Mouse (Mus musculus) CH12.LX (cell line): ENCODE measurements at regions not wholly inside any gene's neighbourhood (a gene's known extent, or its start where the extent isn't known, plus 50 kb on each side); places are given as distances from the start of the nearest gene placed in this dataset.

Experiments
- DNase-seq: peaks from one replicate; pipeline ENCODE4 v3.0.0-alpha.2; 2013; ENCODE audit errors: extremely low read depth
- H3K27ac ChIP-seq: 2 replicates; pipeline ENCODE4 v1.5.1; 2012; ENCODE audit warnings: low read depth, mild to moderate bottlenecking, control low read depth, moderate library complexity; ENCODE audit not compliant: insufficient read depth
- H3K27me3 ChIP-seq: replicated peaks from 2 replicates; pipeline ENCODE3; 2012; ENCODE audit warnings: inconsistent platforms
- H3K36me3 ChIP-seq, 2 experiments: replicated peaks in 1 of 2; 2 replicates each; pipeline versions ENCODE3 to v1.6.1; 2012; ENCODE audit warnings: inconsistent platforms in 1 of 2, low read length in 1 of 2, mild to moderate bottlenecking in 1 of 2, mixed read lengths in 1 of 2, moderate library complexity in 1 of 2; ENCODE audit not compliant: control insufficient read depth in 1 of 2, insufficient read depth in 1 of 2
- H3K4me1 ChIP-seq, 2 experiments: 2 replicates each; pipeline ENCODE4 v1.6.1; 2012; ENCODE audit warnings: inconsistent platforms in 1 of 2, moderate library complexity in 1 of 2; ENCODE audit not compliant: insufficient read depth in 2 of 2, control insufficient read depth in 1 of 2
- H3K4me2 ChIP-seq: 2 replicates; pipeline ENCODE4 v1.6.1; 2012; ENCODE audit warnings: low read depth, mild to moderate bottlenecking, control low read depth; ENCODE audit not compliant: poor library complexity, insufficient read depth, severe bottlenecking
- H3K4me3 ChIP-seq, 3 experiments: fragments of 150-350 bp in 1 of 3; sonication (generic) in 1 of 3; replicated peaks in 1 of 3; 2 replicates each; pipeline versions ENCODE3 to v1.5.1; 2011 to 2012; ENCODE audit warnings: low read depth in 2 of 3, low read length in 2 of 3, mild to moderate bottlenecking in 2 of 3, moderate library complexity in 2 of 3, control low read depth in 1 of 3, improper control_type of control experiment in 1 of 3, inconsistent platforms in 1 of 3, mixed read lengths in 1 of 3; ENCODE audit not compliant: poor library complexity in 1 of 3
- H3K79me2 ChIP-seq: replicated peaks from 2 replicates; pipeline ENCODE4 v1.6.1; 2012; ENCODE audit warnings: mild to moderate bottlenecking, moderate library complexity; ENCODE audit not compliant: control insufficient read depth, poor library complexity, insufficient read depth, severe bottlenecking; ENCODE audit errors: extremely low read depth
- H3K9ac ChIP-seq: 2 replicates; pipeline ENCODE4 v1.6.1; 2012; ENCODE audit warnings: low read depth, mild to moderate bottlenecking, control low read depth, moderate library complexity; ENCODE audit not compliant: insufficient read depth
- H3K9me3 ChIP-seq: replicated peaks from 2 replicates; pipeline ENCODE3; 2012; ENCODE audit warnings: low read length, inconsistent platforms, mixed read lengths
- BHLHE40 ChIP-seq: IDR thresholded peaks from 2 replicates; pipeline ENCODE4 v1.6.1; 2011; ENCODE audit warnings: mild to moderate bottlenecking, low read depth, low read length, improper control_type of control experiment
- CTCF ChIP-seq, 2 experiments: IDR thresholded peaks in 1 of 2; conservative IDR thresholded peaks in 1 of 2; 2 replicates each; pipeline ENCODE4 v1.5.1; 2011 to 2012; ENCODE audit warnings: low read depth in 2 of 2, low read length in 2 of 2, improper control_type of control experiment in 1 of 2, inconsistent platforms in 1 of 2, mild to moderate bottlenecking in 1 of 2, moderate library complexity in 1 of 2
- E2F4 ChIP-seq: IDR thresholded peaks from 2 replicates; pipeline ENCODE4 v1.6.1; 2011; ENCODE audit warnings: low read depth, low read length, improper control_type of control experiment; ENCODE audit not compliant: insufficient replicate concordance
- EP300 ChIP-seq: IDR thresholded peaks from 2 replicates; pipeline ENCODE4 v1.6.1; 2011; ENCODE audit warnings: low read length, improper control_type of control experiment
- ETS1 ChIP-seq: conservative IDR thresholded peaks from 2 replicates; pipeline ENCODE4 v1.6.1; 2012; ENCODE audit warnings: low read depth, mild to moderate bottlenecking, inconsistent platforms, low read length, improper control_type of control experiment, moderate library complexity
- IRF4 ChIP-seq: IDR thresholded peaks from 2 replicates; pipeline ENCODE4 v1.6.1; 2014; ENCODE audit warnings: low read depth, mild to moderate bottlenecking, inconsistent platforms, low read length, improper control_type of control experiment
- KAT2A ChIP-seq: IDR thresholded peaks from 2 replicates; pipeline ENCODE4 v1.6.1; 2012; ENCODE audit warnings: low read length, improper control_type of control experiment, inconsistent platforms; ENCODE audit not compliant: insufficient replicate concordance
- MAX ChIP-seq: IDR thresholded peaks from 2 replicates; pipeline ENCODE4 v1.6.1; 2011; ENCODE audit warnings: low read length, improper control_type of control experiment
- MAZ ChIP-seq: IDR thresholded peaks from 2 replicates; pipeline ENCODE4 v1.6.1; 2012; ENCODE audit warnings: low read depth, mild to moderate bottlenecking, inconsistent platforms, low read length, improper control_type of control experiment, moderate library complexity
- MEF2A ChIP-seq: IDR thresholded peaks from 2 replicates; pipeline ENCODE4 v1.6.1; 2014; ENCODE audit warnings: low read depth, mild to moderate bottlenecking, inconsistent platforms, low read length, improper control_type of control experiment, borderline replicate concordance
- NELFE ChIP-seq: IDR thresholded peaks from 2 replicates; pipeline ENCODE4 v1.6.1; 2011; ENCODE audit warnings: low read depth, low read length, improper control_type of control experiment
- NRF1 ChIP-seq: IDR thresholded peaks from 2 replicates; pipeline ENCODE4 v1.6.1; 2014; ENCODE audit warnings: low read depth, mild to moderate bottlenecking, inconsistent platforms, low read length, improper control_type of control experiment, moderate library complexity
- POLR2A ChIP-seq: IDR thresholded peaks from 2 replicates; pipeline ENCODE4 v1.6.1; 2011; ENCODE audit warnings: low read depth, mild to moderate bottlenecking, improper control_type of control experiment, low read length
- RAD21 ChIP-seq: IDR thresholded peaks from 2 replicates; pipeline ENCODE4 v1.6.1; 2011; ENCODE audit warnings: low read depth, mild to moderate bottlenecking, low read length, improper control_type of control experiment, moderate library complexity
- RCOR1 ChIP-seq: conservative IDR thresholded peaks from 2 replicates; pipeline ENCODE4 v1.6.1; 2012; ENCODE audit warnings: low read depth, mild to moderate bottlenecking, inconsistent platforms, low read length, improper control_type of control experiment
- SIN3A ChIP-seq: IDR thresholded peaks from 2 replicates; pipeline ENCODE4 v1.6.1; 2012; ENCODE audit warnings: low read length, improper control_type of control experiment, inconsistent platforms
- SMC3 ChIP-seq: IDR thresholded peaks from 2 replicates; pipeline ENCODE4 v1.6.1; 2011; ENCODE audit warnings: low read depth, low read length, improper control_type of control experiment
- TCF12 ChIP-seq: IDR thresholded peaks from 2 replicates; pipeline ENCODE4 v1.6.1; 2014; ENCODE audit warnings: low read depth, mild to moderate bottlenecking, inconsistent platforms, low read length, improper control_type of control experiment
- USF2 ChIP-seq: conservative IDR thresholded peaks from 2 replicates; pipeline ENCODE4 v1.6.1; 2011; ENCODE audit warnings: low read depth, low read length, improper control_type of control experiment
- ZKSCAN1 ChIP-seq: IDR thresholded peaks from 2 replicates; pipeline ENCODE4 v1.6.1; 2012; ENCODE audit warnings: low read depth, inconsistent platforms, low read length, improper control_type of control experiment, borderline replicate concordance
- dilution Hi-C: fragments of 300-500 bp; cut with MboI; formaldehyde crosslinking; loops from 2 replicates; pipeline ENCODE4 v1.14.3; 2020; ENCODE audit warnings: low sequenced_read_pairs; ENCODE audit not compliant: extremely low pct_unique_long_range_greater_than_20kb, extremely low pct_ligation_motif_present
- in situ Hi-C: fragments of 300-500 bp; cut with MboI; formaldehyde crosslinking; loops from 3 replicates; pipeline ENCODE4 v1.14.3; 2019; ENCODE audit warnings: low sequenced_read_pairs, low pct_ligation_motif_present, low pct_unique_long_range_greater_than_20kb, mixed read lengths

DNA sequence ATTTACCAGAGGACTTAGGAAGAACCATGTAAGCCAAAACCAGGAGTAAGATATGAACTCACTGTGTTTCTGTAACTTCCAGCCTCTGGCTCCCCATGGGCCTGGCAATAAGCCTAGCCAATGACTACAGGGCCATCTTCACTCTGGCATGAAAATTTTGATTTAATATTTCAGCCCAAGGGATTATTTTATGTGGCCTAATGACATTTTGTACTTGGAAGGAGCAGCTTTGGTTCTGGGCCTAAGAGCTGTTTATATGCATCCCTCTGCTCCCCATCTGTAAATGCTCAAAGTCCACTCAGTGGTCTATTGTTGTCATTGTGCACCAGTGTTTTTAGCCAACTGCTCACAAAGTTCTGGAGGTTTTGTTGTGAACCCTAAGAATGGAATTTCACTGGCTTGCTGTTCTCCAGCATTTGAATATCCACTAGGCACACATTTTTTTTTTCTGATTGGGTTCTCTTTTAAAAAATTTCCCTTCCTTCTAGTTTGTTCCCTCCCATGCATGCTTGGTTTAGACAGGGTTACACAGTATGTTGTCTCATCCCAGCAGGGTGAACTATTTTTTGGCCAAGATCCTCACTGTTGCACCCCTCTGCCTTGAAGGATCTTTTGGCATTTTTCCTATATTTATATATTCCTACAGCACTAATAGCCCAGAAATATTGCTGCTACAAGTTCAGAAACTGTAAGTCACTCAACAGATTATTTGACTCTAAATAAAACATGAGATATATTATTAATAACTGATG, 261.9 kb upstream of the P2ry1 start:
- Histone ChIP-seq H3K4me2 (no peak overlapping the region), H3K9me3 (no peaks in the 10 kb centered on the region), H3K79me2 (no peaks in the 10 kb centered on the region), H3K36me3 (no peaks in the 10 kb centered on the region), H3K4me3 (no peak overlapping the region), H3K9ac (no peak overlapping the region), H3K4me1 (peaks cover 0 to 5% of the 10 kb centered on the region in 2 experiments; a peak in 2 of 4 replicates), H3K27ac (no peak overlapping the region), H3K27me3 (no peaks in the 10 kb centered on the region)
- in situ Hi-C loops (no loop called here), dilution Hi-C loops (no loop called here)
- no peak for DNase-seq
- no peak for TF ChIP-seq BHLHE40
- no peak for TF ChIP-seq IRF4
- no peak for TF ChIP-seq RAD21
- no peak for TF ChIP-seq RCOR1
- TF ChIP-seq MAZ: no peak
- TF ChIP-seq CTCF (conservative IDR thresholded peaks at IDR 0.05 in 1 of 2, IDR thresholded peaks at IDR 0.05 in 1 of 2; ENCODE audit: low read depth in 2 of 2, low read length in 2 of 2): no peak
- TF ChIP-seq ZKSCAN1: no peak
- no peak for TF ChIP-seq POLR2A
- no peak for TF ChIP-seq NELFE
- TF ChIP-seq TCF12: no peak
- TF ChIP-seq NRF1: no peak
- no peak for TF ChIP-seq KAT2A
- TF ChIP-seq ETS1: no peak
- no peak for TF ChIP-seq USF2
- TF ChIP-seq E2F4: no peak
- no peak for TF ChIP-seq SIN3A
- no peak for TF ChIP-seq EP300

DNA sequence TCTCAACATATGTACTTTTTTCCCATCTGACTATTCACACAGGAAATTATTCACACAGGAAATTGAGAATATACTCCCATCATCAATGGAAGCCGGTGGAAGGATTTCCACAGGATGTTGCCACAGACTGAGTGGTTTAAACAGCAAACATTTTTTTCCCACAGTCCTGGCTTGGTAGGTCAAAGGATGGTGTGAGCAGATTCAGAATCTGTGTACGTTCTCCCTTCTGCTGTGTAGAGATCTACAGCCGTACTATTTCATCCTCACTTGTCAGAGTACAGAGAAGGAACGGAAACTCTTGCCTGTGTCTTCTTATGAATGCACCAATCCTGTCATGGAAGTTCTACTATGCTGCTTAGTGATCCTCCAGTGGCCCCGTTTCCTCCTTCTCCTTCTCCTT, 261.2 kb upstream of the P2ry1 start:
- H3K27me3 ChIP-seq: no peaks in the 10 kb centered on the region
- no peak for DNase-seq
- H3K27ac ChIP-seq: no peak overlapping the region
- peaks cover 0 to 5% of the 10 kb centered on the region in 2 experiments; a peak in 2 of 4 replicates for H3K4me1 ChIP-seq
- H3K9me3 ChIP-seq: no peaks in the 10 kb centered on the region
- dilution Hi-C loops (no loop called here), in situ Hi-C loops (no loop called here)
- no peak overlapping the region for H3K4me3 ChIP-seq
- no peaks in the 10 kb centered on the region for H3K79me2 ChIP-seq
- H3K4me2 ChIP-seq: no peak overlapping the region
- TF ChIP-seq SMC3: no peak
- no peak for TF ChIP-seq MEF2A
- no peak for TF ChIP-seq MAX
- TF ChIP-seq SIN3A: no peak
- no peak for TF ChIP-seq BHLHE40
- H3K36me3 ChIP-seq: no peaks in the 10 kb centered on the region
- H3K9ac ChIP-seq: no peak overlapping the region
